Mouse (Mus musculus): ENCODE measurements at regions not wholly inside any gene's neighbourhood (a gene's known extent, or its start where the extent isn't known, plus 50 kb on each side); places are given as distances from the start of the nearest gene placed in this dataset.

DNA sequence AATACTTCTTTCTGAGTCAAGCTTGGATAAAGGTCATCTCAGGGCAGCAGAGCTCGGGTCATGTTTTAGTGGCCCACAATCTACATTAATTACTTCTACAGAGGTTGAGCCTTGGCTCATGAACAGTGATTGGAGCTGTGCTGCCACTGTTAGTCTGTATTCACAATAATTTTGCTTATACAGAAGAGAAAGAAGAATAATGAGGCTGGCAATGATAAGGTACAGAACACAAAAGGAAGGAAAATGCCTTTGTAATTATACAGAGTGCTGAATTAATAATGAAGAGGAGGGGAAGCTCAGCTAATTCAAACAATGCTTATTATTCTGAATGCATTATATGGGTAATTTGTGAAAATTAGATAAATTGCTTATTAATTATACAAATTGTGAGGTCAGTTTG lies 573.9 kb upstream of the Cblb start:
- Histone ChIP-seq H3K27ac (replicated peaks; ENCODE audit: low read depth, low read length) (no peak overlapping the region), H3K27me3 (ENCODE audit: control insufficient read depth, insufficient read depth, low read length) (no peaks in the 10 kb centered on the region), H3K4me1 (ENCODE audit: control insufficient read depth, insufficient read depth, low read length) (no peaks in the 10 kb centered on the region), H3K4me3 (replicated peaks; ENCODE audit: low read length) (no peak overlapping the region), H3K9me3 (ENCODE audit: control insufficient read depth, low read length) (no peaks in the 10 kb centered on the region), H3K4me2 (replicated peaks; ENCODE audit: low read depth, low read length, severe bottlenecking) (no peak overlapping the region), H3K9ac (ENCODE audit: low read depth, low read length, severe bottlenecking) (no peak overlapping the region), H3K36me3 (ENCODE audit: control insufficient read depth, insufficient read depth, low read length) (no peaks in the 10 kb centered on the region)
- no peak for DNase-seq (ENCODE audit: low spot score)
- 61% methylated on average over 1 of the region's 1 CpGs for WGBS
- no peak for ATAC-seq (ENCODE audit: low FRiP score, low read depth)
- no peak for TF ChIP-seq POLR2A (IDR thresholded peaks at IDR 0.05; ENCODE audit: borderline replicate concordance, extremely low read depth, insufficient read depth, insufficient read length)

DNA sequence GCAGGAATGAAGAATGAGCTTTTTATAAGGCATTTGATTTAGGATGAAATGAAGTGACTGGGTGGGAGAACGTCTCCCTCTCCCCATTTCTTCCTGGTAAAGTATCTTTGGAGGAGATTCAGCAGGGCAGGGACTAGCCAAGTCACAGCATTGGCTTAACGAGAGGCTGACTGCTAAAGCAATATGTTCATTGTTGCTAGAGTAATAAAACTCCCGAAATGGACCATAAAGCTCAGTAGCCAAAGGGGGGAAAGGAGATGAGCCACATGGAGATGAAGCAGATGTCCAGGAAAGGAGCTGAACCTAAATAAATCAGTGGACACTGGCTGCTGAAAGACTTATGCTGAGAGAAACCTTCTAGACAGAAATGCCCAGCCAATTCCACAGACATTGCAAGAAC lies 555.3 kb upstream of the Cblb start:
- no peaks in the 10 kb centered on the region for H3K36me3 ChIP-seq (ENCODE audit: control insufficient read depth, insufficient read depth, low read length)
- TF ChIP-seq POLR2A (IDR thresholded peaks at IDR 0.05; ENCODE audit: borderline replicate concordance, extremely low read depth, insufficient read depth, insufficient read length), result no peak
- ATAC-seq (ENCODE audit: low FRiP score, low read depth) (no peak), DNase-seq (ENCODE audit: low spot score) (no peak)
- H3K9me3 ChIP-seq (ENCODE audit: control insufficient read depth, low read length), result no peaks in the 10 kb centered on the region
- H3K27me3 ChIP-seq (ENCODE audit: control insufficient read depth, insufficient read depth, low read length), result no peaks in the 10 kb centered on the region
- 19% methylated on average over 3 of the region's 3 CpGs for WGBS
- H3K9ac ChIP-seq (ENCODE audit: low read depth, low read length, severe bottlenecking), result no peak overlapping the region
- H3K4me2 ChIP-seq (replicated peaks; ENCODE audit: low read depth, low read length, severe bottlenecking), result no peak overlapping the region
- H3K4me1 ChIP-seq (ENCODE audit: control insufficient read depth, insufficient read depth, low read length), result no peaks in the 10 kb centered on the region
- H3K4me3 ChIP-seq (replicated peaks; ENCODE audit: low read length), result no peak overlapping the region
- no peak overlapping the region for H3K27ac ChIP-seq (replicated peaks; ENCODE audit: low read depth, low read length)

- 76% methylated on average over 2 of the region's 2 CpGs for WGBS
- no peaks in the 10 kb centered on the region for H3K36me3 ChIP-seq (ENCODE audit: control insufficient read depth, insufficient read depth, low read length)
- no peak for TF ChIP-seq POLR2A (IDR thresholded peaks at IDR 0.05; ENCODE audit: borderline replicate concordance, extremely low read depth, insufficient read depth, insufficient read length)
- H3K27me3 ChIP-seq (ENCODE audit: control insufficient read depth, insufficient read depth, low read length), result no peaks in the 10 kb centered on the region
- no peak overlapping the region for H3K9ac ChIP-seq (ENCODE audit: low read depth, low read length, severe bottlenecking)
- H3K4me1 ChIP-seq (ENCODE audit: control insufficient read depth, insufficient read depth, low read length), result no peaks in the 10 kb centered on the region
- no peak overlapping the region for H3K4me2 ChIP-seq (replicated peaks; ENCODE audit: low read depth, low read length, severe bottlenecking)
- no peak overlapping the region for H3K4me3 ChIP-seq (replicated peaks; ENCODE audit: low read length)
- ATAC-seq (ENCODE audit: low FRiP score, low read depth), result no peak
- no peaks in the 10 kb centered on the region for H3K9me3 ChIP-seq (ENCODE audit: control insufficient read depth, low read length)
- no peak for DNase-seq (ENCODE audit: low spot score)
- no peak overlapping the region for H3K27ac ChIP-seq (replicated peaks; ENCODE audit: low read depth, low read length)
These were observed 534.9 kb upstream of the Cblb start for GRCm38 (mm10) chr16:51496096-51496495.

- H3K4me3 ChIP-seq (replicated peaks; ENCODE audit: low read length), result no peak overlapping the region
- H3K9me3 ChIP-seq (ENCODE audit: control insufficient read depth, low read length), result no peaks in the 10 kb centered on the region
- DNase-seq (ENCODE audit: low spot score), result no peak
- H3K27me3 ChIP-seq (ENCODE audit: control insufficient read depth, insufficient read depth, low read length), result no peaks in the 10 kb centered on the region
- no peak overlapping the region for H3K4me2 ChIP-seq (replicated peaks; ENCODE audit: low read depth, low read length, severe bottlenecking)
- H3K36me3 ChIP-seq (ENCODE audit: control insufficient read depth, insufficient read depth, low read length), result no peaks in the 10 kb centered on the region
- WGBS, result 67% methylated on average over 7 of the region's 7 CpGs
- H3K27ac ChIP-seq (replicated peaks; ENCODE audit: low read depth, low read length), result no peak overlapping the region
- H3K4me1 ChIP-seq (ENCODE audit: control insufficient read depth, insufficient read depth, low read length), result no peaks in the 10 kb centered on the region
- no peak overlapping the region for H3K9ac ChIP-seq (ENCODE audit: low read depth, low read length, severe bottlenecking)
- no peak for TF ChIP-seq POLR2A (IDR thresholded peaks at IDR 0.05; ENCODE audit: borderline replicate concordance, extremely low read depth, insufficient read depth, insufficient read length)
- no peak for ATAC-seq (ENCODE audit: low FRiP score, low read depth)
These were observed 533.2 kb upstream of the Cblb start for GRCm38 (mm10) chr16:51497777-51498176.

DNA sequence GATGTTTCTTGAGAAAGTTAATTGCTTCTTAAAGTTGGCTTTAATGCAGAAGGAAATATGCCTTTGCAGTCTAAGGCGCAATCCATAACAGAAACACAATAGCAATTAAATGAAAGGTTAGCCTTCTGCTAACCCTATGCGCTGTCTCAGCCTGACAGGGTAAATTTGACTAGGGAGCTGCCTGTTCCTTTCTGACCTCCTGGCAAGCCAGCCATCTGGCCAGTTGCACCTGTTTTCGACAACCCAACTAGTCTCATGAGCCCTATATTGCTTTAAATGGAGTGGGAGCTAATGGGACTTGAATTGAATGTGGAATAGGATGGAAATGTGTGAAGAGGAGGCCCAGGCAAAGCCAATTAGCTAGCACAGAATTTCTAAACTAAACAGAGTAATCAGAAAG lies 513.9 kb upstream of the Cblb start:
- ATAC-seq (ENCODE audit: low FRiP score, low read depth) (no peak), DNase-seq (ENCODE audit: low spot score) (no peak)
- H3K4me1 ChIP-seq (ENCODE audit: control insufficient read depth, insufficient read depth, low read length), result no peaks in the 10 kb centered on the region
- no peak overlapping the region for H3K9ac ChIP-seq (ENCODE audit: low read depth, low read length, severe bottlenecking)
- no peak overlapping the region for H3K27ac ChIP-seq (replicated peaks; ENCODE audit: low read depth, low read length)
- H3K36me3 ChIP-seq (ENCODE audit: control insufficient read depth, insufficient read depth, low read length), result no peaks in the 10 kb centered on the region
- no peak overlapping the region for H3K4me3 ChIP-seq (replicated peaks; ENCODE audit: low read length)
- H3K4me2 ChIP-seq (replicated peaks; ENCODE audit: low read depth, low read length, severe bottlenecking), result no peak overlapping the region
- 50% methylated on average over 3 of the region's 3 CpGs for WGBS
- no peak for TF ChIP-seq POLR2A (IDR thresholded peaks at IDR 0.05; ENCODE audit: borderline replicate concordance, extremely low read depth, insufficient read depth, insufficient read length)
- H3K9me3 ChIP-seq (ENCODE audit: control insufficient read depth, low read length), result no peaks in the 10 kb centered on the region
- H3K27me3 ChIP-seq (ENCODE audit: control insufficient read depth, insufficient read depth, low read length), result no peaks in the 10 kb centered on the region

- H3K9me3 ChIP-seq (ENCODE audit: control insufficient read depth, low read length), result no peaks in the 10 kb centered on the region
- no peak overlapping the region for H3K4me3 ChIP-seq (replicated peaks; ENCODE audit: low read length)
- H3K27ac ChIP-seq (replicated peaks; ENCODE audit: low read depth, low read length), result no peak overlapping the region
- H3K36me3 ChIP-seq (ENCODE audit: control insufficient read depth, insufficient read depth, low read length), result no peaks in the 10 kb centered on the region
- no peak overlapping the region for H3K4me2 ChIP-seq (replicated peaks; ENCODE audit: low read depth, low read length, severe bottlenecking)
- H3K4me1 ChIP-seq (ENCODE audit: control insufficient read depth, insufficient read depth, low read length), result no peaks in the 10 kb centered on the region
- no peak for DNase-seq (ENCODE audit: low spot score)
- H3K9ac ChIP-seq (ENCODE audit: low read depth, low read length, severe bottlenecking), result no peak overlapping the region
- no peak for TF ChIP-seq POLR2A (IDR thresholded peaks at IDR 0.05; ENCODE audit: borderline replicate concordance, extremely low read depth, insufficient read depth, insufficient read length)
- WGBS, result 43% methylated on average over 4 of the region's 4 CpGs
- no peaks in the 10 kb centered on the region for H3K27me3 ChIP-seq (ENCODE audit: control insufficient read depth, insufficient read depth, low read length)
- no peak for ATAC-seq (ENCODE audit: low FRiP score, low read depth)
These were observed 510.3 kb upstream of the Cblb start for GRCm38 (mm10) chr16:51520762-51521161.
